Comparison of ENCODE assay signal across 8 mouse cellular contexts in genomic region chr19:32254739-32255344, GRCm38 (mm10).
A peak's percentile ranks its signal among the peaks of the same experiment; 100 is the strongest.
DNase-seq lines count a peak whose midpoint lies in the region; ATAC-seq and TF ChIP-seq lines count a peak whose summit lies in the region.

No protein-coding gene starts in this region.

- ATAC-seq in inflammation-experienced regulatory T-cells, adult 6 months, result peak; percentile 59

- no peaks in the 10 kb centered on the region for H3K27me3 ChIP-seq in heart, adult 2 months (ENCODE audit: control insufficient read depth, insufficient read depth, low read length)

- intact Hi-C loops in heart, adult 2 months (cut with DNase I), result loop anchor here (5.0 kb wide), 1 partner anchor 42 kb away; no protein-coding TSS in a partner anchor
- intact Hi-C loops in heart, postnatal 36 days (cut with DNase I), result loop anchor here (5.0 kb wide), 1 partner anchor 47 kb away; no protein-coding TSS in a partner anchor
- intact Hi-C loops in left cerebral cortex, postnatal 25 days (cut with DNase I), result no loop called here
- intact Hi-C loops in gastrocnemius, postnatal 36 days (cut with DNase I), result no loop called here

- H3K9ac ChIP-seq in heart, adult 2 months (ENCODE audit: low read depth, low read length), result no peak overlapping the region

- H3K36me3 ChIP-seq in heart, adult 2 months (ENCODE audit: control insufficient read depth, insufficient read depth, low read length), result peaks cover 11% of the 10 kb centered on the region
- no peaks in the 10 kb centered on the region for H3K36me3 ChIP-seq in macrophage (ENCODE audit: inconsistent target)

- WGBS in heart, adult 2 months, result 55% methylated on average over 8 of the region's 8 CpGs
- WGBS in macrophage (ENCODE audit: missing documents), result 15% methylated on average over 8 of the region's 8 CpGs

- 0 out of 2 replicates have a peak, but pooled peaks cover 1% of the 10 kb centered on the region for H3K79me2 ChIP-seq in heart, adult 2 months (replicated peaks; ENCODE audit: control insufficient read depth, insufficient read depth, low read length)
- no peaks in the 10 kb centered on the region for H3K79me2 ChIP-seq in macrophage (ENCODE audit: inconsistent target)

- no peak for TF ChIP-seq POLR2A in heart, adult 2 months (IDR thresholded peaks at IDR 0.05; ENCODE audit: insufficient read depth, low read depth, low read length)

- TF ChIP-seq EP300 in heart, adult 2 months (IDR thresholded peaks at IDR 0.05; ENCODE audit: insufficient read depth, low read depth, low read length), result no peak

- no peak for TF ChIP-seq CTCF in heart, adult 2 months (IDR thresholded peaks at IDR 0.05)

- peak; percentile 30 to 56 for DNase-seq in heart, adult 2 months
- no peak for DNase-seq in heart, postnatal 36 days
- DNase-seq in ES-CJ7 (ENCODE audit: low read depth, low spot score), result peak; percentile 70
- DNase-seq in cerebellum, adult 9-11 months, result no peak
- no peak for DNase-seq in left cerebral cortex, postnatal 25 days (ENCODE audit: low spot score in 2 of 2)
- DNase-seq in gastrocnemius, postnatal 36 days, result no peak

- H3K27ac ChIP-seq in heart, adult 2 months, result peak overlapping the region; percentile 44
- peak overlapping the region; percentile 63 for H3K27ac ChIP-seq in macrophage

- H3K4me3 ChIP-seq in heart, adult 2 months, result no peak overlapping the region
- H3K4me3 ChIP-seq in macrophage (ENCODE audit: inconsistent target), result no peak overlapping the region

- H3K4me1 ChIP-seq in heart, adult 2 months (ENCODE audit: control insufficient read depth, insufficient read depth, low read length), result peaks cover 12% of the 10 kb centered on the region

Comparison
In these comparisons a context has a peak if more than half of its experiments do, and no peak if none do; other contexts are left out.
1. DNase-seq: peak in heart, adult 2 months (2 of 2) and ES-CJ7 (single experiment); none in heart, postnatal 36 days (0 of 2), cerebellum, adult 9-11 months (single experiment), left cerebral cortex, postnatal 25 days (0 of 2) and gastrocnemius, postnatal 36 days (0 of 2).
2. intact Hi-C loops: an anchor here in heart, adult 2 months (5.0 kb wide) and heart, postnatal 36 days (5.0 kb wide); none called in left cerebral cortex, postnatal 25 days and gastrocnemius, postnatal 36 days.